14 mouse cellular contexts compared by ENCODE assay signal in genomic region chr1:34122198-34122597, GRCm38 (mm10).
DNase-seq lines count a peak whose midpoint lies in the region; ATAC-seq and TF ChIP-seq lines count a peak whose summit lies in the region.
"Had no signal": no experiment of that assay in that cellular context is flagged by ENCODE, and none has a peak within 500 bp of the region (broad histone marks: within the 10 kb centered on the region; RNA-seq: fewer than 3 reads in every experiment).

No protein-coding gene starts in this region.

- H3K36me3 ChIP-seq in kidney, adult 2 months (ENCODE audit: control insufficient read depth, insufficient read depth, low read length) = no peaks in the 10 kb centered on the region
- H3K36me3 ChIP-seq in lung, embryonic 15.5 days = no peaks in the 10 kb centered on the region
- no peaks in the 10 kb centered on the region for H3K36me3 ChIP-seq in small intestine, adult 2 months (ENCODE audit: control insufficient read depth, insufficient read depth, low read length)
- H3K36me3 ChIP-seq in midbrain, embryonic 16.5 days (ENCODE audit: control insufficient read depth, insufficient read depth, low read length) = no peaks in the 10 kb centered on the region
- H3K36me3 ChIP-seq: embryonic facial prominence, embryonic 13.5 days; forebrain, embryonic 15.5 days had no signal

- no peak for TF ChIP-seq POLR2A in kidney, adult 2 months (IDR thresholded peaks at IDR 0.05; ENCODE audit: low read depth, low read length)
- no peak for TF ChIP-seq POLR2A in small intestine, adult 2 months (IDR thresholded peaks at IDR 0.05; ENCODE audit: low read depth, low read length)

- H3K4me1 ChIP-seq in kidney, adult 2 months (ENCODE audit: control insufficient read depth, insufficient read depth, low read length) = peaks cover 17% of the 10 kb centered on the region
- peaks cover 13% of the 10 kb centered on the region for H3K4me1 ChIP-seq in lung, embryonic 15.5 days
- peaks cover 22% of the 10 kb centered on the region; the same call in 1 of the 2 replicates for H3K4me1 ChIP-seq in small intestine, adult 2 months (ENCODE audit: control insufficient read depth, insufficient read depth, insufficient read length, low read length)
- peaks cover 4% of the 10 kb centered on the region; the same call in 1 of the 2 replicates for H3K4me1 ChIP-seq in midbrain, embryonic 16.5 days (ENCODE audit: control insufficient read depth, insufficient read depth, low read length)

- H3K9me3 ChIP-seq in lung, embryonic 15.5 days = no peaks in the 10 kb centered on the region
- no peaks in the 10 kb centered on the region for H3K9me3 ChIP-seq in midbrain, embryonic 16.5 days (replicated peaks; ENCODE audit: control insufficient read depth, low read length, poor library complexity, severe bottlenecking)
- H3K9me3 ChIP-seq: embryonic facial prominence, embryonic 13.5 days; forebrain, embryonic 15.5 days had no signal

- peak overlapping the region; percentile 66 for H3K4me3 ChIP-seq in kidney, adult 2 months (ENCODE audit: insufficient read depth, low read depth, low read length)
- H3K4me3 ChIP-seq in lung, embryonic 15.5 days = no peak overlapping the region
- peak overlapping the region; percentile 78 for H3K4me3 ChIP-seq in small intestine, adult 2 months (ENCODE audit: low read depth, low read length)
- H3K4me3 ChIP-seq in midbrain, embryonic 16.5 days (ENCODE audit: low read depth, low read length) = no peak overlapping the region
- H3K4me3 ChIP-seq: forebrain, embryonic 15.5 days had no signal

- peak; percentile 18 for DNase-seq in adrenal gland, adult 2 months
- no peak for DNase-seq in adrenal gland, postnatal 14 days
- peak; percentile 41 for DNase-seq in kidney, adult 2 months
- DNase-seq in kidney, adult 11 months = no peak
- DNase-seq in lung, adult 18-20 months = no peak
- DNase-seq: cerebellum, postnatal 36 days; gastrocnemius, postnatal 36 days; midbrain, embryonic 14.5 days had no signal

- no peak for TF ChIP-seq CTCF in kidney, adult 2 months (conservative IDR thresholded peaks at IDR 0.05; ENCODE audit: insufficient read depth, insufficient read length, low read depth, low read length)
- TF ChIP-seq CTCF in small intestine, adult 2 months (IDR thresholded peaks at IDR 0.05; ENCODE audit: extremely low read depth, insufficient read length, insufficient replicate concordance, low read depth, low read length) = no peak

- H3K27ac ChIP-seq in kidney, adult 2 months (ENCODE audit: insufficient read depth, low read depth, low read length) = peak overlapping the region; percentile 97
- no peak overlapping the region for H3K27ac ChIP-seq in lung, embryonic 15.5 days
- peak overlapping the region; percentile 97 for H3K27ac ChIP-seq in small intestine, adult 2 months (ENCODE audit: insufficient read depth, low read depth, low read length)
- no peak overlapping the region for H3K27ac ChIP-seq in midbrain, embryonic 16.5 days (ENCODE audit: low read length)
- H3K27ac ChIP-seq: forebrain, embryonic 15.5 days; hindbrain, embryonic 14.5 days had no signal

- WGBS in kidney, adult 2 months = 39% methylated on average over 6 of the region's 6 CpGs
- WGBS in lung, embryonic 15.5 days = 79% methylated on average over 6 of the region's 6 CpGs
- 59% methylated on average over 6 of the region's 6 CpGs for WGBS in small intestine, adult 2 months
- 94% methylated on average over 6 of the region's 6 CpGs for WGBS in midbrain, embryonic 16.5 days

- H3K27me3 ChIP-seq in kidney, adult 2 months (replicated peaks; ENCODE audit: control insufficient read depth, insufficient read depth, low read length) = no peaks in the 10 kb centered on the region
- H3K27me3 ChIP-seq in lung, embryonic 15.5 days = no peaks in the 10 kb centered on the region
- no peaks in the 10 kb centered on the region for H3K27me3 ChIP-seq in small intestine, adult 2 months (ENCODE audit: control insufficient read depth, insufficient read depth, low read length)
- no peaks in the 10 kb centered on the region for H3K27me3 ChIP-seq in midbrain, embryonic 16.5 days (ENCODE audit: control insufficient read depth, insufficient read depth, low read depth, low read length)
- H3K27me3 ChIP-seq: embryonic facial prominence, embryonic 13.5 days; forebrain, embryonic 15.5 days had no signal

- H3K9ac ChIP-seq in lung, embryonic 15.5 days = no peak overlapping the region
- H3K9ac ChIP-seq in midbrain, embryonic 16.5 days (ENCODE audit: low read depth, low read length) = no peak overlapping the region
- H3K9ac ChIP-seq: forebrain, embryonic 15.5 days; hindbrain, embryonic 14.5 days had no signal

- no peak for ATAC-seq in lung, embryonic 15.5 days (ENCODE audit: borderline replicate concordance, extremely low read depth, low FRiP score, low TSS enrichment)
- no peak for ATAC-seq in midbrain, embryonic 16.5 days
- ATAC-seq: forebrain, embryonic 15.5 days had no signal

- H3K4me2 ChIP-seq in lung, embryonic 15.5 days = peak overlapping the region; percentile 69; the same call in 1 of the 2 replicates
- H3K4me2 ChIP-seq in midbrain, embryonic 16.5 days (ENCODE audit: low read length) = no peak overlapping the region

Comparison
In these comparisons a context has a peak if more than half of its experiments do, and no peak if none do; other contexts are left out.
1. DNase-seq: peak in adrenal gland, adult 2 months (single experiment) and kidney, adult 2 months (single experiment); none in adrenal gland, postnatal 14 days (single experiment), kidney, adult 11 months (single experiment) and lung, adult 18-20 months (0 of 2).
2. H3K27ac ChIP-seq: peak in kidney, adult 2 months (single experiment) and small intestine, adult 2 months (single experiment); none in lung, embryonic 15.5 days (single experiment) and midbrain, embryonic 16.5 days (single experiment).
3. H3K4me3 ChIP-seq: peak in kidney, adult 2 months (single experiment) and small intestine, adult 2 months (single experiment); none in lung, embryonic 15.5 days (single experiment) and midbrain, embryonic 16.5 days (single experiment).